Mouse (Mus musculus): ENCODE measurements at regions not wholly inside any gene's neighbourhood (a gene's known extent, or its start where the extent isn't known, plus 50 kb on each side); places are given as distances from the start of the nearest gene placed in this dataset.

DNA sequence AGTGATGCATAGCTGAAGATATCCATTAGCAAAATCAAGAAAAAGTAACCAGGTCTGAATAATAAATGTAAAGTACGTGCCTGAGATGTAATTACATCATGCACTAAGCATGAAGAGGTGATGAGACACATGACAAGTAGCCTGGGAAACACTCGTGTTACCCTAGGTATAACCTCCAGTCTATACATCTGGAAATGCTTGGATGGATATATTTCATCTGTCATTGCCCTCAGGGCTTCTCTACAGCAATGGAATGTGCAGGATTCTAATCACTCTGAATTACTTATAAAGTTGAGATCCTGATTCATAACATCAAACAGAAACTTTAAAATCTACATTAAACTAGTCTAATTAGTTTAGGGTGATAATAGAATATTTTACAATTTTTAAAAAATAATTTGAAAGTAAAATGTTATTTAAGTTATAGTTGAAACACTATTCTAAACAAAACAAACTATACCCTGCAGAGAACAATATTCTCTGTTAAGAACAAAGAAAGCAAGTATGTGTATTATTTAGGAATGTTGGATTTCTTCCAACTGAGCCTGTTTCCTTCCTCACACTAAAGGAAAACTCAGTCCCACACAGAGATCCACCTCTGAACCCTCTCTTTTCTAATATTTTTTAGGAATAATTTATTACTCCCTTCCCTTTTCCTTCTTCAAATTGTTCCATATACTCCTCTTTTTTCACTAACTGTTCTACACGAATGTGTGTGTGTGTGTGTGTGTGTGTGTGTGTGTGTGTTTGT, 1514.2 kb upstream of the Igfbp7 start:
- DNase-seq (ENCODE audit: low read depth, low spot score) = no peak
- H3K4me3 ChIP-seq (ENCODE audit: insufficient read depth in 1 of 2, low read depth in 1 of 2, low read length in 2 of 2, poor library complexity in 1 of 2, severe bottlenecking in 1 of 2) = no peak overlapping the region
- H3K27ac ChIP-seq (ENCODE audit: insufficient read depth, low read depth, low read length, poor library complexity, severe bottlenecking) = no peak overlapping the region
- no peaks in the 10 kb centered on the region for H3K36me3 ChIP-seq (ENCODE audit: control insufficient read depth, insufficient read depth, low read length, poor library complexity, severe bottlenecking)
- no peak overlapping the region for H3K9ac ChIP-seq (ENCODE audit: insufficient read depth, low read depth, low read length, poor library complexity, severe bottlenecking)
- in situ Hi-C loops (cut with MboI; ENCODE audit: low sequenced_read_pairs in 2 of 2, unreplicated experiment in 2 of 2) = loop anchor here in 1 of 2 experiments (25.0 kb wide), 1 partner anchor 110 kb away; no protein-coding TSS in a partner anchor
- no peaks in the 10 kb centered on the region for H3K9me3 ChIP-seq (ENCODE audit: control insufficient read depth, insufficient read depth, low read depth, low read length)
- no peak for TF ChIP-seq MAFK (IDR thresholded peaks at IDR 0.05; ENCODE audit: insufficient read depth, low read depth, low read length)
- no peak for TF ChIP-seq CHD2 (IDR thresholded peaks at IDR 0.05; ENCODE audit: low read depth, low read length)
- no peak for TF ChIP-seq ZC3H11A (IDR thresholded peaks at IDR 0.05; ENCODE audit: borderline replicate concordance, low read depth, low read length)
- no peak for TF ChIP-seq ZNF384 (IDR thresholded peaks at IDR 0.05; ENCODE audit: low read depth, low read length)
- no peak for TF ChIP-seq HCFC1 (IDR thresholded peaks at IDR 0.05; ENCODE audit: borderline replicate concordance, insufficient read depth, low read length)
- no peaks in the 10 kb centered on the region for H3K4me1 ChIP-seq (ENCODE audit: control insufficient read depth in 2 of 2, insufficient read depth in 2 of 2, low read length in 2 of 2, poor library complexity in 1 of 2)

DNA sequence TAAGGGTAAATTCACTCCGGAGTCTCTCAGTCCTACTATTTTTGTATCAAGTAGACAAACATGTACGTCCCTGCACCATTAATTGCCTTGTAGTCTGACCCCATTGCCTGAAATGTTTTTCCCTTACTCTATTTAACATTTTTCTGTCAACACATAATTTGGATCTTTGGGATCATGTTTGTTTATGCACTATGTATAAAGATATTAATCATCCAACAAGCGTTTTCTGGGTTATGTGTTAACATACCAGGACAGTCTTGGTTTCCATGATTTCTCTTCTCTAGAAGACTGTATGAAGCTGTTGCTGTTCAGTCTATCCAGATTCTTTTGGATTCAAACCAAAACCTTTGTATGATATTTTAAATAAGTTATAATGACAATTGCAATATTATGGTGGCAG, 1492.3 kb upstream of the Igfbp7 start:
- DNase-seq (ENCODE audit: low read depth, low spot score) = no peak
- in situ Hi-C loops (cut with MboI; ENCODE audit: low sequenced_read_pairs in 2 of 2, unreplicated experiment in 2 of 2) = loop anchor here in 1 of 2 experiments (25.0 kb wide), 1 partner anchor 88 kb away; no protein-coding TSS in a partner anchor

DNA sequence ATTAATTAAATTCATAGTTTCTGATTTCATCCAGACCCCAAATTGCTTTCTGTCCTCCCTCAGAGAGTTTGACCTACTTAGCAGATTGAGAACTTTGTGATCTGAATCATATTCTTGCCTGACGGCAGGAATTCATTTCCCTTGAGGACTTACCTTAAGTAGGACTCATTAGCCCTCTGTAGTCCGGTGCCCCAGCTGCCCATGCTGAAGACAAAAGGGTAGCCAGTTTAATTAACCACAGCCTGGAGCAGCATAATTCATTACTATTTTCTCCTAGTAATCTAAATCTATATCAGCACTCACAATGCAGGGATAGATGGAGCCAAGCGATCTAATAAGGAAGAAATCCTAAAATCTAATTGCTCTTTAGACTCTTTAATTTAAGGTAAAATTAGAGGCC, 1470.9 kb upstream of the Igfbp7 start:
- no peaks in the 10 kb centered on the region for H3K9me3 ChIP-seq (ENCODE audit: control insufficient read depth, insufficient read depth, low read depth, low read length)
- no peak overlapping the region for H3K9ac ChIP-seq (ENCODE audit: insufficient read depth, low read depth, low read length, poor library complexity, severe bottlenecking)
- no peaks in the 10 kb centered on the region for H3K36me3 ChIP-seq (ENCODE audit: control insufficient read depth, insufficient read depth, low read length, poor library complexity, severe bottlenecking)
- in situ Hi-C loops (cut with MboI; ENCODE audit: low sequenced_read_pairs in 2 of 2, unreplicated experiment in 2 of 2) = no loop called here
- no peaks in the 10 kb centered on the region for H3K4me1 ChIP-seq (ENCODE audit: control insufficient read depth in 2 of 2, insufficient read depth in 2 of 2, low read length in 2 of 2, poor library complexity in 1 of 2)
- no peak for DNase-seq (ENCODE audit: low read depth, low spot score)
- no peak overlapping the region for H3K4me3 ChIP-seq (ENCODE audit: insufficient read depth in 1 of 2, low read depth in 1 of 2, low read length in 2 of 2, poor library complexity in 1 of 2, severe bottlenecking in 1 of 2)
- H3K27ac ChIP-seq (ENCODE audit: insufficient read depth, low read depth, low read length, poor library complexity, severe bottlenecking) = no peak overlapping the region
- TF ChIP-seq MAFK (IDR thresholded peaks at IDR 0.05; ENCODE audit: insufficient read depth, low read depth, low read length) = no peak
- no peak for TF ChIP-seq ZNF384 (IDR thresholded peaks at IDR 0.05; ENCODE audit: low read depth, low read length)
- TF ChIP-seq ZC3H11A (IDR thresholded peaks at IDR 0.05; ENCODE audit: borderline replicate concordance, low read depth, low read length) = no peak
- TF ChIP-seq CHD2 (IDR thresholded peaks at IDR 0.05; ENCODE audit: low read depth, low read length) = no peak

More for the DNA sequence above, 1492.3 kb upstream of the Igfbp7 start:
- Histone ChIP-seq H3K4me3 (ENCODE audit: insufficient read depth in 1 of 2, low read depth in 1 of 2, low read length in 2 of 2, poor library complexity in 1 of 2, severe bottlenecking in 1 of 2) (no peak overlapping the region), H3K36me3 (ENCODE audit: control insufficient read depth, insufficient read depth, low read length, poor library complexity, severe bottlenecking) (no peaks in the 10 kb centered on the region), H3K9ac (ENCODE audit: insufficient read depth, low read depth, low read length, poor library complexity, severe bottlenecking) (no peak overlapping the region), H3K4me1 (ENCODE audit: control insufficient read depth in 2 of 2, insufficient read depth in 2 of 2, low read length in 2 of 2, poor library complexity in 1 of 2) (no peaks in the 10 kb centered on the region), H3K27ac (ENCODE audit: insufficient read depth, low read depth, low read length, poor library complexity, severe bottlenecking) (no peak overlapping the region), H3K9me3 (ENCODE audit: control insufficient read depth, insufficient read depth, low read depth, low read length) (no peaks in the 10 kb centered on the region)
- no peak for TF ChIP-seq HCFC1 (IDR thresholded peaks at IDR 0.05; ENCODE audit: borderline replicate concordance, insufficient read depth, low read length)
- TF ChIP-seq ZC3H11A (IDR thresholded peaks at IDR 0.05; ENCODE audit: borderline replicate concordance, low read depth, low read length) = no peak
- TF ChIP-seq ZNF384 (IDR thresholded peaks at IDR 0.05; ENCODE audit: low read depth, low read length) = no peak

GRCm38 (mm10) chr5:78845126-78845525, 1437.3 kb upstream of the Igfbp7 start:
- Histone ChIP-seq H3K36me3 (ENCODE audit: control insufficient read depth, insufficient read depth, low read length, poor library complexity, severe bottlenecking) (no peaks in the 10 kb centered on the region), H3K9ac (ENCODE audit: insufficient read depth, low read depth, low read length, poor library complexity, severe bottlenecking) (no peak overlapping the region), H3K9me3 (ENCODE audit: control insufficient read depth, insufficient read depth, low read depth, low read length) (no peaks in the 10 kb centered on the region), H3K4me1 (ENCODE audit: control insufficient read depth in 2 of 2, insufficient read depth in 2 of 2, low read length in 2 of 2, poor library complexity in 1 of 2) (no peaks in the 10 kb centered on the region), H3K4me3 (ENCODE audit: insufficient read depth in 1 of 2, low read depth in 1 of 2, low read length in 2 of 2, poor library complexity in 1 of 2, severe bottlenecking in 1 of 2) (no peak overlapping the region), H3K27ac (ENCODE audit: insufficient read depth, low read depth, low read length, poor library complexity, severe bottlenecking) (no peak overlapping the region)
- in situ Hi-C loops (cut with MboI; ENCODE audit: low sequenced_read_pairs in 2 of 2, unreplicated experiment in 2 of 2) = no loop called here
- TF ChIP-seq CHD2 (IDR thresholded peaks at IDR 0.05; ENCODE audit: low read depth, low read length) = no peak
- TF ChIP-seq MAFK (IDR thresholded peaks at IDR 0.05; ENCODE audit: insufficient read depth, low read depth, low read length) = no peak
- TF ChIP-seq HCFC1 (IDR thresholded peaks at IDR 0.05; ENCODE audit: borderline replicate concordance, insufficient read depth, low read length) = no peak
- TF ChIP-seq ZNF384 (IDR thresholded peaks at IDR 0.05; ENCODE audit: low read depth, low read length) = no peak
- TF ChIP-seq ZC3H11A (IDR thresholded peaks at IDR 0.05; ENCODE audit: borderline replicate concordance, low read depth, low read length) = no peak
- DNase-seq (ENCODE audit: low read depth, low spot score) = no peak
